Mouse (Mus musculus): Measurements from ENCODE around the gene Zfp991. TPM values are rescaled to one million over a fixed set of nuclear protein-coding genes. Genes with fewer than 3 reads are reported as not detected.
"Not testable (repeated sequence)": the region's sequence is repeated elsewhere in the genome, so short reads cannot be mapped to it uniquely, and the experiment has no call there.

The Zfp991 gene
- total RNA-seq (2021) = 1 to 10 TPM; 6.8 to 7.4 TPM
- long read RNA-seq, experiment 1, partial matches to known transcripts = 0 of 4 reads
- long read RNA-seq, experiment 1, other reads (novel, unspliced or antisense) = 4 of 4 reads
- long read RNA-seq, experiment 2, partial matches to known transcripts = 0 of 5 reads
- long read RNA-seq, experiment 2, other reads (novel, unspliced or antisense) = 5 of 5 reads

GRCm38 (mm10) chr4:147131837-147132459, at the start of gene Zfp991:
Gene Zfp991 (plus strand): TSS chr4:147132038.
- DNase-seq (ENCODE audit: low spot score in 2 of 2) = not testable (repeated sequence)

GRCm38 (mm10) chr4:147095641-147096040, 36.2 kb upstream of the Zfp991 start:
- DNase-seq (ENCODE audit: low spot score in 2 of 2) = not testable (repeated sequence)

GRCm38 (mm10) chr4:147101666-147102626, 29.9 kb upstream of the Zfp991 start:
- not testable (repeated sequence) for DNase-seq (ENCODE audit: low spot score in 2 of 2)

- DNase-seq (ENCODE audit: low spot score in 2 of 2) = not testable (repeated sequence)
These were observed 28.0 kb upstream of the Zfp991 start for GRCm38 (mm10) chr4:147103814-147104213.

GRCm38 (mm10) chr4:147117839-147118238, 14.0 kb upstream of the Zfp991 start:
- not testable (repeated sequence) for DNase-seq (ENCODE audit: low spot score in 2 of 2)

- not testable (repeated sequence) for DNase-seq (ENCODE audit: low spot score in 2 of 2)
These were observed 9.6 kb upstream of the Zfp991 start for GRCm38 (mm10) chr4:147122286-147122685.

- DNase-seq (ENCODE audit: low spot score in 2 of 2) = not testable (repeated sequence)
These were observed 8.0 kb upstream of the Zfp991 start for GRCm38 (mm10) chr4:147123797-147124196.

GRCm38 (mm10) chr4:147124400-147125306, 7.2 kb upstream of the Zfp991 start:
- peak; percentile 47 to 52 for DNase-seq (ENCODE audit: low spot score in 2 of 2)

GRCm38 (mm10) chr4:147125326-147125725, 6.5 kb upstream of the Zfp991 start:
- DNase-seq (ENCODE audit: low spot score in 2 of 2) = not testable (repeated sequence)

- not testable (repeated sequence) for DNase-seq (ENCODE audit: low spot score in 2 of 2)
These were observed 6.0 kb upstream of the Zfp991 start for GRCm38 (mm10) chr4:147125870-147126269.

- not testable (repeated sequence) for DNase-seq (ENCODE audit: low spot score in 2 of 2)
These were observed 5.4 kb upstream of the Zfp991 start for GRCm38 (mm10) chr4:147126435-147126834.

GRCm38 (mm10) chr4:147127137-147127536, 4.7 kb upstream of the Zfp991 start:
- DNase-seq (ENCODE audit: low spot score in 2 of 2) = not testable (repeated sequence)

- DNase-seq (ENCODE audit: low spot score in 2 of 2) = not testable (repeated sequence)
These were observed 3.7 kb upstream of the Zfp991 start for GRCm38 (mm10) chr4:147128152-147128551.

- not testable (repeated sequence) for DNase-seq (ENCODE audit: low spot score in 2 of 2)
These were observed 1.8 kb downstream of the Zfp991 start for GRCm38 (mm10) chr4:147133596-147133995.

GRCm38 (mm10) chr4:147141757-147142156, 9.9 kb downstream of the Zfp991 start:
- not testable (repeated sequence) for DNase-seq (ENCODE audit: low spot score in 2 of 2)

- DNase-seq (ENCODE audit: low spot score in 2 of 2) = not testable (repeated sequence)
These were observed 33.4 kb downstream of the Zfp991 start for GRCm38 (mm10) chr4:147165282-147165681.

- DNase-seq (ENCODE audit: low spot score in 2 of 2) = not testable (repeated sequence)
These were observed 38.7 kb downstream of the Zfp991 start for GRCm38 (mm10) chr4:147170547-147170946.

- DNase-seq (ENCODE audit: low spot score in 2 of 2) = not testable (repeated sequence)
These were observed 39.7 kb downstream of the Zfp991 start for GRCm38 (mm10) chr4:147171557-147171956.

- DNase-seq (ENCODE audit: low spot score in 2 of 2) = peak in 1 of 2 experiments; percentile 15
These were observed 44.5 kb downstream of the Zfp991 start for GRCm38 (mm10) chr4:147176279-147176880.

GRCm38 (mm10) chr4:147181141-147181685, 49.4 kb downstream of the Zfp991 start:
- DNase-seq (ENCODE audit: low spot score in 2 of 2) = peak in 1 of 2 experiments; percentile 6
